Mouse (Mus musculus) thymus, postnatal 10 days (tissue): ENCODE measurements at regions not wholly inside any gene's neighbourhood (a gene's known extent, or its start where the extent isn't known, plus 50 kb on each side); places are given as distances from the start of the nearest gene placed in this dataset.

Experiments used
- DNase-seq, 2 experiments: peaks; one replicate each; pipeline ENCODE4 v3.0.0; 2021; ENCODE audit warnings: low spot score in 2 of 2

DNA sequence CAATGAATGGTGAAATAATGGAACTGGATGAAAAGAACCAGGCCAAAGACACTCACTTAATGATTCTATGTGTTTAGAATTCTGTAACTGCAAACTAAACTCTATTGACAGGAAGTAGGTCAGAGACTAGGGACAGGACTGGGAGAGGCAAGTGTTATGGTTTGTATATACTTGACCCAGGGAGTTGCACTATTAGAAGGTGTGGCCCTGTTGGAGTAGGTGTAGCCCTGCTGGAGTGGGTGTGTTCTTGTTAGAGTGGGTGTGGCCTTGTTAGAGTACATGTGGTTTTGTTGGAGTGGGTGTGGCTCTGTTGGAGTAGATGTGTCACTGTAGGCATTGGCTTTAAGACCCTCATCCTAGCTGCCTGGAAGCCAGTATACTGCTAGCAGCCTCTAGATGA, 93.0 kb upstream of the Npas2 start:
- DNase-seq = no peak

DNA sequence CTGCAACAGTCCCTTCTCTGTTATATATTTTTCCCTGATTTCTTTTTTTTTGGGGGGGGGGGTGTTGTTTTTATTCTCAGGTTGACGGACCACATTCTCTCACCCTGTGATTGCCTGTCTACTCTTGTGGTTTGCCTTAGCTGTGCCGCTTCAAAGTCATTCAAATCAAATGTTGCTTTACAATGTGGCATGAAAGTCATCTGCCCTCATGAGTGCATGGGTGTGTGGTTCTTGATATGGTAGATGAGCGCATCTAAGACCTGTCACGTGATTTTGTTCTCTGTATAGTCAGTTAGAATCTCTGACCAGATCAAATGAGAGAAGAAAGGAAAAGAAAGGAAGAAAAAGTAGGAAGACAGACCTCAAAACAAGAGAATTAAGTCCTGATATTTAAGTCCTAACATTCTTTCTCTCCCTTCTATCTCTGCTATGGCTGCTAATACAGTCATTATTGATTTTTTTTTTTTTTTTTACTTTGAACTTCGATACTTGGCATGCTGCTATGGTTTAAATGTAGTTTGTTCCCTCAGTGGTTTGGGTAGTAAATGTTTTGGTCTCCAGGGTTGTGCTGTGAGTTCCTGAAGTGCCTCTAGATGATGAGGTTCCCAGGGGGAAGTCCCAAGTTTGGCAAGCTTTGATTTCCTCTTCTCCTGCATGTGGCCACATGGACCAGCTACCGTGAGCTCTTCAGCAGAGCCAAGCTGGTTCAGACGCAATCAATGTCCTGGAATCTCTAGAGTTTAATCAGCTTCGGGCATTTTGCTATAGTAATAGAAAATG, 91.2 kb upstream of the Npas2 start:
- no peak for DNase-seq

GRCm38 (mm10) chr1:39102989-39103910, 90.3 kb upstream of the Npas2 start:
- no peak for DNase-seq

DNA sequence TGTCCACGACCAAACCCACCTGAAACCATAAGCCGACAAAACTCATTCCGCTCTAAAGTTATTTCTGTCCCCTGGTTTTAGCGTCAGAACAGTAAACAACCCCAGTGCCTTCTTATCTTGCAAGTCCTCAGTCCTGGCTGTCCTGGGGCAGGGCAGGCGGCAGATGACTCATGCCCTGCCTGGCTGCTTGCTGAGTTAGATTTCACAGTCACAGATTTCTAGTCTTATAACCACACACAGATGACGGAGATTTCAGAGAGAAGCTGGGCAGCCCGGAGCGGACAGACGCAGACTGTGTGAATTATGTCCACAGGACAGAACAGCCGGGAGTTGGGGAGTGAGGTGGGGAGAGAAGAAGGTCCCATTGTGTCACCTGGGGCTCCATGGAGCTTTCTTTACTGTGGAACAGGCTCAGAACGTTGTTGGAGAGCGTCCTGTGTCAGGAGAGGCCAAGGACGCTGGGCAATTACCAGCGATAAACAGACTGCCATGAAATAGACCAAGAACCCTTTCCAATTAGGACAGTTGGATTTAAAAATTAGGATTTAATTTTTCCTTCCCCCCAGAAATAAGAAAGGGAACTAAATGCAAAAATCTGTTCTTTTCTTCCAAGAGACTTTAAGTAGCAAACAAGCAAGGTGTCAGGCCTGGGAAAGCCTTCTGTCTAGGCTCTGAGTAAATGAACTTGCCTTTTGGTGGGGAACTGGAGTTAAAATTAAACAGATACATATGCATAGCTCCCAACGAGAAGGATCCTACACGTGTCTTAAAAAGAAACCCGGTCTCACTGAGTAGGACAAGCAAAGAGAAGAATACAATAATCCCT, 87.8 kb upstream of the Npas2 start:
- no peak for DNase-seq

DNA sequence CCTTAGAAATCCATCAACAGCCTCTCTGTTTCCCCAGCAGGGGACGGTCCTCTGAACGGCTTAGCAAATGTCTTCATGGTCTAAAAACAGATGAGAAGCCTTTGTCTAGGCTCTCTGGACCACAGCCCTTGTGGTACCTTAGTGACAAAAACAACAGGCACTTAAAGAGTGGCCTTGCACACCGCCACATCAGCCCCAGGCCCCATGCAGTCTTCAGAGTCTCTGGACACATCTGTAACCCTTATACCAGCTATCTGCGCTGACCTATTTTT, 87.2 kb upstream of the Npas2 start:
- no peak for DNase-seq

GRCm38 (mm10) chr1:39106650-39107049, 86.9 kb upstream of the Npas2 start:
- DNase-seq = no peak

DNA sequence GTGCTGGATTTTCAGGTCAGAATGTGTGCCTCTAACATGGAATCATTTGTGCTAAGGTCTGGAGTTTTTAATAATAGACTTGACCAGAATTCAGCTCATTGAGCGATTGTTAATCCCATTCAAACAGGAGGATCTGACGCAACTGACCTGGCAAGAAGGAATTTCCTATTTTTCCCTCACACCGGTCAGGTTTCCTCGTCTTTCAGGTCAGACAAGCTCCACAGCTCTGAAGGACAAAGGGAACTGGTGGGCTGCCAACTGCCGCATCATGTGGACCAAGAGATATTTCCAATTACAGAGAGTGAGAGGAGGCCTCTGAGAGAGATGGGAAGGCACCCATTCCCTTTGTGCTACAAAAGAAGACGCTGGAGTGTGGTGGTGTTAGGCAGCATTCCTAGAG, 77.2 kb upstream of the Npas2 start:
- no peak for DNase-seq

- no peak for DNase-seq
Observed at GRCm38 (mm10) chr1:39122316-39123015, 71.1 kb upstream of the Npas2 start.

DNA sequence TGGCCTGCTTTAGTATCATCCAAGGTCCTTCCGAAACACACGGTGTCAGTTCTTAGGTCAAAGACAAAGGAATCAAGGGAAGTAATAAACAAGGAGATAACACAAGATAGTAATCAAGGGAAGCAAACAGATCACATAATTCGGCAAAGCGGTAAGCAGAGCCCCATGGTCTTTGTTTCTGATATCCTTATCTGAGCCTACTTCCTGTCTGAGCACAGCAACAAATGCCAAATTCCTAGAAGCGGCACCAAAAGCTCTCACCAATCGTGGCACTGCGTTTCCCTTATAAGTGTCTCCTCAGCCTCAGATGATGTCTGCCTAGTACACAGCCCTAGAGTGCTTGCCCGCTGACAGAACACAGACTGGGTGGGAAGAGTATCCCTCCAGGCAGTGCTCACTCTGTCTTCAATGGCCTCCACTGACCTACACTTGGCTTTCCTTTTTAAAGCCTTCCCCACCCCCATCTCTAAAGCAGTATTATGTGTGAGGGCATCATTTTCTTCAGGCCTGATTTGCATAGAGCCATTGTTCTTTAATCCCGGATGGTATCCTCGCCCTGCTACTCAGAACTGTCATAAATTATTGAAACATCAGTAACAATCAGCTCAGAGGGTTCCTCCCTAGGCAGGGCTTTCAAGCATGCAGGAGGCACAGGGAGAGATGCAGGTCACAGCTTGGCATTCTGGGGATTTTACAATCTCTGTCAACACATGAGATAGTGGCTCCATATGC, 70.3 kb upstream of the Npas2 start:
- no peak for DNase-seq

DNA sequence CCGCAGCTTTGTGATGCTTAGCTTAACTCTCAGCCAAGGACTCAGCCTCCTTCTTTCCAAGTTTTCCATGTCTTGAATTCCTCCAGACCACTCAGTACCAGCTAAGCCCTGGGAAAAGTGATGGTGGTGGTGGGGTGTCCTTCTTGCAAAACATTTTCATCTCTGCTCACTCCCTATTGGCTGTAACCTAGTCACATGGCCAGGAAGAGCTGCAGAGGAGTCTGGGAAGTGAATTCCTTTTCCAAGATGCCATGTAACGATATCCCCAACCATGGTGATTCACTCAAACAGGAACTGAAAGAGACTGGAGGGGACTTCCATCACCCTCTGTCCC, 69.8 kb upstream of the Npas2 start:
- DNase-seq = no peak

DNA sequence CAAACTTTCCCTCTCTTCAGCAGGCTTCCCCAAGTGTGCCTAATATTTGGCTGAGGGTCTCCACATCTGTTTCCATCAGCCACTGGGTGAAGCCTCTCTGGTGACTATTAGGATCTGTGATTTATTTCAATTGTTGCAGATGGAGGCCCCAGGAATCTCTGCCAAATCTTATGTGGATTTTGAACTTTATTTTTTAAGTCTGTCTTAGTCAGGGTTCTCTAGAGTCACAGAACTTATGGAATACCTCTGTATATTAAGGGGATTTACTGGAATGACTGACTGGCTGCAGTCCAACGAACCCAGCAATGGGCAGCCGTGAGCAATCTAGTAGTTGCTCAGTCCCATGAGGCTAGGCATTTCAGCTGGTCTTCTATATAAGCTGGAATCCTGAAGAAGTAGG, 59.0 kb upstream of the Npas2 start:
- no peak for DNase-seq

DNA sequence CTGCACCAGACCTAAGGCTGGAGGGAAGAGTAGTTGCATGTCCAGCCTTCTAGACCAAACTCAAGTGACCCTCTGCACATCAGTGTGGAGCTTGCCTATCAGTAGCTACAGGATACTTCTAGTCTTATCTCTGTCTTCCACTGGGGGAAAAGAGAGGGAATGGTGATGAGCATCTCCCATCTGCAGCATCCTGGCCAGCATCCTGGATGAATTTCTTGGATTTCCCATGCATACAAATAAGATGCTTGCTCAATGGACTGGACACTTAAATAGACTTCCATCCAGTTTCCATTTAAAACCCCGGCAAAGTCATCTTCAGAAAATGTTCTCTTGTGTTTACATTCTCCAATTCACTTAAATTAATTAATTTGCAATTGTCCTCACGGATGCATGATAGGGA, 50.5 kb upstream of the Npas2 start:
- no peak for DNase-seq

- no peak for DNase-seq
Observed at GRCm38 (mm10) chr1:39143626-39144025, 49.9 kb upstream of the Npas2 start.
